Mouse (Mus musculus) intestine, embryonic 16.5 days (tissue): ENCODE results near the gene Ruvbl2. TPM values are rescaled to one million over a fixed set of nuclear protein-coding genes. Genes with fewer than 3 reads are reported as not detected.

ENCODE experiments used
- ATAC-seq: fragments of 200-750 bp; cut with Nextera tagmentation; 2 replicates; pipeline ENCODE4 v1.8.0; 2017; ENCODE audit warnings: moderate TSS enrichment, moderate library complexity
- H3K27ac ChIP-seq: fragments of 300-500 bp; sonication (generic); 2 replicates; pipeline ENCODE4 v1.5.1; 2014; ENCODE audit warnings: mild to moderate bottlenecking, low read length
- H3K27me3 ChIP-seq: fragments of 300-500 bp; sonication (generic); replicated peaks from 2 replicates; pipeline ENCODE4 v1.6.1; 2014; ENCODE audit warnings: low read length, control low read depth, mixed read lengths; ENCODE audit not compliant: control insufficient read depth, insufficient read depth
- H3K36me3 ChIP-seq: fragments of 300-500 bp; sonication (generic); 2 replicates; pipeline ENCODE4 v1.6.1; 2014; ENCODE audit warnings: low read length, control low read depth; ENCODE audit not compliant: control insufficient read depth, insufficient read depth
- H3K4me1 ChIP-seq: fragments of 300-500 bp; sonication (generic); 2 replicates; pipeline ENCODE4 v1.6.1; 2014; ENCODE audit warnings: low read length, control low read depth, mixed read lengths; ENCODE audit not compliant: control insufficient read depth, insufficient read depth
- H3K4me2 ChIP-seq: fragments of 300-500 bp; sonication (generic); 2 replicates; pipeline ENCODE4 v1.6.1; 2014; ENCODE audit warnings: low read depth, low read length, control low read depth
- H3K4me3 ChIP-seq: fragments of 300-500 bp; sonication (generic); 2 replicates; pipeline ENCODE4 v1.5.1; 2014; ENCODE audit warnings: mild to moderate bottlenecking, low read length
- H3K9ac ChIP-seq: fragments of 300-500 bp; sonication (generic); 2 replicates; pipeline ENCODE4 v1.6.1; 2014; ENCODE audit warnings: low read depth, low read length
- H3K9me3 ChIP-seq: fragments of 300-500 bp; sonication (generic); 2 replicates; pipeline ENCODE4 v1.6.1; 2016; ENCODE audit warnings: low read length, control low read depth; ENCODE audit not compliant: control insufficient read depth
- whole genome bisulfite sequencing: fragments of 180-500 bp; shearing (Covaris S2); extraction: QIAGEN DNeasy Blood & Tissue Kit; methylation state at CpG from one replicate; pipeline ENCODE4 v1.1.7; 2014; 5-methylcytosine and 5-hydroxymethylcytosine counted together
- polyA plus RNA-seq: library from polyadenylated mRNA; unstranded; fragments of >200 nt; fragmentation: Nextera tagmentation; extraction: Ambion mirVana; gene quantifications from 2 replicates; pipeline ENCODE4 v1.2.1, GENCODE M21; 2015

The Ruvbl2 gene
- polyA plus RNA-seq, 1 experiment from 2014 or later = 134 TPM

GRCm38 (mm10) chr7:45456721-45457203 is 18.9 kb upstream of the Ruvbl2 start:
- Histone ChIP-seq H3K9me3 (no peaks in the 10 kb centered on the region), H3K4me2 (peak overlapping the region; percentile 67), H3K36me3 (peaks cover 17% of the 10 kb centered on the region), H3K9ac (peak overlapping the region; percentile 77), H3K27me3 (no peaks in the 10 kb centered on the region), H3K27ac (peak overlapping the region; percentile 92), H3K4me1 (peaks cover 25% of the 10 kb centered on the region), H3K4me3 (no peak overlapping the region)
- no peak for ATAC-seq
- WGBS = 34% methylated on average over 9 of the region's 9 CpGs

- no peak for ATAC-seq
- peaks cover 21% of the 10 kb centered on the region for H3K4me1 ChIP-seq
- H3K9ac ChIP-seq = 0 out of 2 replicates have a peak overlapping the region, but pooled peaks have one; percentile 19
- H3K9me3 ChIP-seq = no peaks in the 10 kb centered on the region
- 72% methylated on average over 13 of the region's 13 CpGs for WGBS
- peak overlapping the region; percentile 33; the same call in 1 of the 2 replicates for H3K27ac ChIP-seq
- H3K36me3 ChIP-seq = peaks cover 17% of the 10 kb centered on the region
- H3K4me3 ChIP-seq = no peak overlapping the region
- no peaks in the 10 kb centered on the region for H3K27me3 ChIP-seq
- no peak overlapping the region for H3K4me2 ChIP-seq
Measured at GRCm38 (mm10) chr7:45455932-45456696, 18.2 kb upstream of the Ruvbl2 start.

- H3K36me3 ChIP-seq = peaks cover 17% of the 10 kb centered on the region
- no peak for ATAC-seq
- H3K9ac ChIP-seq = no peak overlapping the region
- no peak overlapping the region for H3K27ac ChIP-seq
- no peak overlapping the region for H3K4me2 ChIP-seq
- WGBS = 88% methylated on average over 15 of the region's 15 CpGs
- H3K9me3 ChIP-seq = no peaks in the 10 kb centered on the region
- H3K27me3 ChIP-seq = no peaks in the 10 kb centered on the region
- H3K4me3 ChIP-seq = no peak overlapping the region
- peaks cover 10% of the 10 kb centered on the region for H3K4me1 ChIP-seq
Measured at GRCm38 (mm10) chr7:45454971-45455370, 17.1 kb upstream of the Ruvbl2 start.

- Histone ChIP-seq H3K9me3 (no peaks in the 10 kb centered on the region), H3K36me3 (peaks cover 10% of the 10 kb centered on the region)
- WGBS = 60% methylated on average over 23 of the region's 23 CpGs
Measured at GRCm38 (mm10) chr7:45451344-45451982, 13.6 kb upstream of the Ruvbl2 start.

GRCm38 (mm10) chr7:45449974-45450373 is 12.1 kb upstream of the Ruvbl2 start:
- Histone ChIP-seq H3K4me2 (no peak overlapping the region), H3K4me3 (no peak overlapping the region), H3K27ac (no peak overlapping the region), H3K9ac (no peak overlapping the region), H3K27me3 (no peaks in the 10 kb centered on the region), H3K9me3 (no peaks in the 10 kb centered on the region), H3K36me3 (0 out of 2 replicates have a peak, but pooled peaks cover 4% of the 10 kb centered on the region), H3K4me1 (no peaks in the 10 kb centered on the region)
- no peak for ATAC-seq
- 96% methylated on average over 1 of the region's 1 CpGs for WGBS

More at GRCm38 (mm10) chr7:45451344-45451982, 13.6 kb upstream of the Ruvbl2 start:
- Histone ChIP-seq H3K9ac (no peak overlapping the region), H3K4me2 (no peak overlapping the region), H3K27me3 (no peaks in the 10 kb centered on the region), H3K4me3 (no peak overlapping the region), H3K27ac (no peak overlapping the region), H3K4me1 (no peaks in the 10 kb centered on the region)
- peak; percentile 82 for ATAC-seq

- Histone ChIP-seq H3K4me3 (no peak overlapping the region), H3K4me1 (no peaks in the 10 kb centered on the region), H3K4me2 (no peak overlapping the region), H3K9me3 (no peaks in the 10 kb centered on the region), H3K27ac (no peak overlapping the region), H3K36me3 (peaks cover 7% of the 10 kb centered on the region; the same call in 1 of the 2 replicates), H3K9ac (no peak overlapping the region), H3K27me3 (no peaks in the 10 kb centered on the region)
- 39% methylated on average over 11 of the region's 11 CpGs for WGBS
- peak; percentile 37; the same call in 1 of the 2 replicates for ATAC-seq
Measured at GRCm38 (mm10) chr7:45447325-45447990, 9.6 kb upstream of the Ruvbl2 start.

GRCm38 (mm10) chr7:45446589-45446988 is 8.7 kb upstream of the Ruvbl2 start:
- H3K27ac ChIP-seq = no peak overlapping the region
- H3K9me3 ChIP-seq = no peaks in the 10 kb centered on the region
- ATAC-seq = no peak
- H3K4me2 ChIP-seq = no peak overlapping the region
- no peaks in the 10 kb centered on the region for H3K27me3 ChIP-seq
- no peak overlapping the region for H3K9ac ChIP-seq
- H3K36me3 ChIP-seq = peaks cover 7% of the 10 kb centered on the region; the same call in 1 of the 2 replicates
- H3K4me3 ChIP-seq = no peak overlapping the region
- no peaks in the 10 kb centered on the region for H3K4me1 ChIP-seq

GRCm38 (mm10) chr7:45443526-45444420 is 5.9 kb upstream of the Ruvbl2 start:
- H3K9ac ChIP-seq = no peak overlapping the region
- no peaks in the 10 kb centered on the region for H3K4me1 ChIP-seq
- 78% methylated on average over 22 of the region's 22 CpGs for WGBS
- H3K4me2 ChIP-seq = no peak overlapping the region
- no peaks in the 10 kb centered on the region for H3K27me3 ChIP-seq
- H3K27ac ChIP-seq = no peak overlapping the region
- no peak for ATAC-seq
- no peak overlapping the region for H3K4me3 ChIP-seq
- H3K9me3 ChIP-seq = no peaks in the 10 kb centered on the region
- peaks cover 7% of the 10 kb centered on the region; the same call in 1 of the 2 replicates for H3K36me3 ChIP-seq
